Mouse (Mus musculus): ENCODE measurements around the gene Asb10.

GRCm38 (mm10) chr5:24486097-24486496 lies 54.7 kb downstream of the Asb10 start:
- TF ChIP-seq CTCF (IDR thresholded peaks at IDR 0.05; ENCODE audit: low read depth, low read length), result peak; percentile 71
- TF ChIP-seq POLR2A (IDR thresholded peaks at IDR 0.05; ENCODE audit: borderline replicate concordance, low read depth, low read length), result no peak

Measured in bone marrow macrophage, adult 2 months (primary cell).